Mouse (Mus musculus): Measurements from ENCODE around the gene Setd7. TPM values are rescaled to one million over a fixed set of nuclear protein-coding genes. Genes with fewer than 3 reads are reported as not detected.

Gene Setd7
- polyA plus RNA-seq (2014; fragmentation: Nextera tagmentation; extraction: Ambion mirVana) = 4.3 and 4.5 TPM in 2 replicates

GRCm38 (mm10) chr3:51560511-51561108 is at the start of gene Setd7:
Gene Setd7 (minus strand): TSS chr3:51560879.
- H3K27ac ChIP-seq (ENCODE audit: low read depth) = peak within 1 kb of the TSS; percentile 95
- WGBS = under 1% methylated on average over 47 of the region's 48 CpGs
- peak; percentile 36; the same call in 1 of the 2 replicates for TF ChIP-seq CTCF (IDR thresholded peaks at IDR 0.05; ENCODE audit: low read depth)
- no peaks in the 10 kb centered on the region for H3K36me3 ChIP-seq (ENCODE audit: insufficient read depth)
- H3K4me3 ChIP-seq (ENCODE audit: low read depth, low read length) = peak within 1 kb of the TSS; percentile 85
- H3K4me1 ChIP-seq (ENCODE audit: insufficient read depth) = 0 out of 2 replicates have a peak, but pooled peaks cover 4% of the 10 kb centered on the region
- H3K9me3 ChIP-seq (ENCODE audit: low read depth, low read length) = no peaks in the 10 kb centered on the region
- no peaks in the 10 kb centered on the region for H3K27me3 ChIP-seq (ENCODE audit: insufficient read depth, low read length)
- DNase-seq (peak; percentile 83), ATAC-seq (ENCODE audit: insufficient read depth) (peak; percentile 87)
- peak within 1 kb of the TSS; percentile 94 for H3K9ac ChIP-seq
- H3K4me2 ChIP-seq = peak within 1 kb of the TSS; percentile 98

- H3K27ac ChIP-seq (ENCODE audit: low read depth) = no peak overlapping the region
- H3K4me2 ChIP-seq = no peak overlapping the region
- no peak for TF ChIP-seq CTCF (IDR thresholded peaks at IDR 0.05; ENCODE audit: low read depth)
- H3K9me3 ChIP-seq (ENCODE audit: low read depth, low read length) = no peaks in the 10 kb centered on the region
- WGBS = 72% methylated on average over 3 of the region's 3 CpGs
- no peak overlapping the region for H3K4me3 ChIP-seq (ENCODE audit: low read depth, low read length)
- H3K27me3 ChIP-seq (ENCODE audit: insufficient read depth, low read length) = no peaks in the 10 kb centered on the region
- H3K4me1 ChIP-seq (ENCODE audit: insufficient read depth) = no peaks in the 10 kb centered on the region
- DNase-seq = no peak
- no peaks in the 10 kb centered on the region for H3K36me3 ChIP-seq (ENCODE audit: insufficient read depth)
- no peak overlapping the region for H3K9ac ChIP-seq
- ATAC-seq (ENCODE audit: insufficient read depth) = no peak
These were observed 43.8 kb upstream of the Setd7 start for GRCm38 (mm10) chr3:51604489-51604888.

GRCm38 (mm10) chr3:51603705-51604291 is 43.1 kb upstream of the Setd7 start:
- WGBS = 66% methylated on average over 15 of the region's 15 CpGs

GRCm38 (mm10) chr3:51601461-51601860 is 40.8 kb upstream of the Setd7 start:
- H3K4me2 ChIP-seq = no peak overlapping the region
- no peak for ATAC-seq (ENCODE audit: insufficient read depth)
- no peaks in the 10 kb centered on the region for H3K4me1 ChIP-seq (ENCODE audit: insufficient read depth)

More at GRCm38 (mm10) chr3:51603705-51604291, 43.1 kb upstream of the Setd7 start:
- H3K4me1 ChIP-seq (ENCODE audit: insufficient read depth) = no peaks in the 10 kb centered on the region
- no peak for TF ChIP-seq CTCF (IDR thresholded peaks at IDR 0.05; ENCODE audit: low read depth)
- peak; percentile 78 for DNase-seq
- no peak for ATAC-seq (ENCODE audit: insufficient read depth)
- no peak overlapping the region for H3K27ac ChIP-seq (ENCODE audit: low read depth)
- H3K9me3 ChIP-seq (ENCODE audit: low read depth, low read length) = no peaks in the 10 kb centered on the region
- H3K27me3 ChIP-seq (ENCODE audit: insufficient read depth, low read length) = no peaks in the 10 kb centered on the region
- no peak overlapping the region for H3K4me3 ChIP-seq (ENCODE audit: low read depth, low read length)
- no peak overlapping the region for H3K4me2 ChIP-seq
- no peaks in the 10 kb centered on the region for H3K36me3 ChIP-seq (ENCODE audit: insufficient read depth)
- no peak overlapping the region for H3K9ac ChIP-seq

GRCm38 (mm10) chr3:51600728-51601127 is 40.0 kb upstream of the Setd7 start:
- Histone ChIP-seq H3K9me3 (ENCODE audit: low read depth, low read length) (no peaks in the 10 kb centered on the region), H3K4me1 (ENCODE audit: insufficient read depth) (no peaks in the 10 kb centered on the region), H3K36me3 (ENCODE audit: insufficient read depth) (no peaks in the 10 kb centered on the region), H3K27ac (ENCODE audit: low read depth) (no peak overlapping the region), H3K4me3 (ENCODE audit: low read depth, low read length) (no peak overlapping the region), H3K9ac (no peak overlapping the region), H3K27me3 (ENCODE audit: insufficient read depth, low read length) (no peaks in the 10 kb centered on the region), H3K4me2 (no peak overlapping the region)
- DNase-seq (no peak), ATAC-seq (ENCODE audit: insufficient read depth) (no peak)
- WGBS = 67% methylated on average over 4 of the region's 4 CpGs
- no peak for TF ChIP-seq CTCF (IDR thresholded peaks at IDR 0.05; ENCODE audit: low read depth)

More at GRCm38 (mm10) chr3:51601461-51601860, 40.8 kb upstream of the Setd7 start:
- H3K27me3 ChIP-seq (ENCODE audit: insufficient read depth, low read length) = no peaks in the 10 kb centered on the region
- no peaks in the 10 kb centered on the region for H3K9me3 ChIP-seq (ENCODE audit: low read depth, low read length)
- WGBS = 85% methylated on average over 2 of the region's 2 CpGs
- DNase-seq = no peak
- H3K27ac ChIP-seq (ENCODE audit: low read depth) = no peak overlapping the region
- no peak for TF ChIP-seq CTCF (IDR thresholded peaks at IDR 0.05; ENCODE audit: low read depth)
- H3K9ac ChIP-seq = no peak overlapping the region
- no peaks in the 10 kb centered on the region for H3K36me3 ChIP-seq (ENCODE audit: insufficient read depth)
- H3K4me3 ChIP-seq (ENCODE audit: low read depth, low read length) = no peak overlapping the region

- DNase-seq = no peak
- Histone ChIP-seq H3K9me3 (ENCODE audit: low read depth, low read length) (no peaks in the 10 kb centered on the region), H3K4me3 (ENCODE audit: low read depth, low read length) (no peak overlapping the region), H3K4me2 (no peak overlapping the region), H3K36me3 (ENCODE audit: insufficient read depth) (no peaks in the 10 kb centered on the region), H3K9ac (no peak overlapping the region), H3K27ac (ENCODE audit: low read depth) (no peak overlapping the region), H3K27me3 (ENCODE audit: insufficient read depth, low read length) (no peaks in the 10 kb centered on the region), H3K4me1 (ENCODE audit: insufficient read depth) (no peaks in the 10 kb centered on the region)
- no peak for ATAC-seq (ENCODE audit: insufficient read depth)
- 76% methylated on average over 12 of the region's 12 CpGs for whole genome bisulfite sequencing
- TF ChIP-seq CTCF (IDR thresholded peaks at IDR 0.05; ENCODE audit: low read depth) = no peak
These were observed 38.5 kb upstream of the Setd7 start for GRCm38 (mm10) chr3:51599057-51599630.

GRCm38 (mm10) chr3:51596538-51596937 is 35.9 kb upstream of the Setd7 start:
- H3K9ac ChIP-seq = no peak overlapping the region
- no peak for TF ChIP-seq CTCF (IDR thresholded peaks at IDR 0.05; ENCODE audit: low read depth)
- H3K27me3 ChIP-seq (ENCODE audit: insufficient read depth, low read length) = no peaks in the 10 kb centered on the region
- no peaks in the 10 kb centered on the region for H3K9me3 ChIP-seq (ENCODE audit: low read depth, low read length)
- H3K4me2 ChIP-seq = no peak overlapping the region
- no peak overlapping the region for H3K4me3 ChIP-seq (ENCODE audit: low read depth, low read length)
- peak; percentile 34 for DNase-seq
- no peaks in the 10 kb centered on the region for H3K4me1 ChIP-seq (ENCODE audit: insufficient read depth)
- no peak overlapping the region for H3K27ac ChIP-seq (ENCODE audit: low read depth)
- no peak for ATAC-seq (ENCODE audit: insufficient read depth)
- 79% methylated on average over 2 of the region's 2 CpGs for WGBS
- no peaks in the 10 kb centered on the region for H3K36me3 ChIP-seq (ENCODE audit: insufficient read depth)
